Mouse (Mus musculus) limb, embryonic 11.5 days (tissue): ENCODE data around the gene Sult2b1. TPM values are rescaled to one million over a fixed set of nuclear protein-coding genes. Genes with fewer than 3 reads are reported as not detected.

Experiments used
- ATAC-seq: fragments of 200-750 bp; cut with Nextera tagmentation; 2 replicates; pipeline ENCODE4 v1.8.0; 2017; ENCODE audit warnings: low read depth; ENCODE audit not compliant: insufficient number of reproducible peaks, low FRiP score, low TSS enrichment
- DNase-seq: peaks from one replicate; pipeline ENCODE4 v3.0.0-alpha.2; 2015; ENCODE audit warnings: low spot score
- H3K27ac ChIP-seq: fragments of 300-500 bp; sonication (generic); replicated peaks from 2 replicates; pipeline ENCODE4 v1.5.1; 2014; ENCODE audit warnings: low read depth, mild to moderate bottlenecking, low read length
- H3K27me3 ChIP-seq: fragments of 300-500 bp; sonication (generic); 2 replicates; pipeline ENCODE4 v1.6.1; 2014; ENCODE audit warnings: mild to moderate bottlenecking, low read length, mixed read lengths; ENCODE audit not compliant: control insufficient read depth, insufficient read depth
- H3K36me3 ChIP-seq: fragments of 300-500 bp; sonication (generic); 2 replicates; pipeline ENCODE4 v1.6.1; 2014; ENCODE audit warnings: mild to moderate bottlenecking, low read length, moderate library complexity, mixed read lengths; ENCODE audit not compliant: control insufficient read depth, insufficient read depth
- H3K4me1 ChIP-seq: fragments of 300-500 bp; sonication (generic); 2 replicates; pipeline ENCODE4 v1.6.1; 2014; ENCODE audit warnings: low read length, mixed read lengths; ENCODE audit not compliant: control insufficient read depth, insufficient read depth
- H3K4me2 ChIP-seq: fragments of 300-500 bp; sonication (generic); 2 replicates; pipeline ENCODE4 v1.6.1; 2014; ENCODE audit warnings: low read depth, mild to moderate bottlenecking, moderate library complexity; ENCODE audit not compliant: severe bottlenecking
- H3K4me3 ChIP-seq: fragments of 300-500 bp; sonication (generic); 2 replicates; pipeline ENCODE4 v1.5.1; 2014; ENCODE audit warnings: low read depth, low read length
- H3K9ac ChIP-seq: fragments of 300-500 bp; sonication (generic); 2 replicates; pipeline ENCODE4 v1.6.1; 2014; ENCODE audit warnings: mild to moderate bottlenecking, low read length
- H3K9me3 ChIP-seq: fragments of 300-500 bp; sonication (generic); 2 replicates; pipeline ENCODE4 v1.6.1; 2016; ENCODE audit warnings: low read length; ENCODE audit not compliant: control insufficient read depth
- WGBS: fragments of 180-500 bp; shearing (Covaris S2); extraction: QIAGEN DNeasy Blood & Tissue Kit; methylation state at CpG from one replicate; pipeline ENCODE4 v1.1.7; 2014; 5-methylcytosine and 5-hydroxymethylcytosine counted together
- polyA plus RNA-seq: library from polyadenylated mRNA; unstranded; fragments of >200 nt; fragmentation: Nextera tagmentation; extraction: Ambion mirVana; gene quantifications from 2 replicates; pipeline ENCODE4 v1.2.1, GENCODE M21; 2014

Gene Sult2b1
- polyA plus RNA-seq = 0.77 and 3.2 TPM in 2 replicates

DNA sequence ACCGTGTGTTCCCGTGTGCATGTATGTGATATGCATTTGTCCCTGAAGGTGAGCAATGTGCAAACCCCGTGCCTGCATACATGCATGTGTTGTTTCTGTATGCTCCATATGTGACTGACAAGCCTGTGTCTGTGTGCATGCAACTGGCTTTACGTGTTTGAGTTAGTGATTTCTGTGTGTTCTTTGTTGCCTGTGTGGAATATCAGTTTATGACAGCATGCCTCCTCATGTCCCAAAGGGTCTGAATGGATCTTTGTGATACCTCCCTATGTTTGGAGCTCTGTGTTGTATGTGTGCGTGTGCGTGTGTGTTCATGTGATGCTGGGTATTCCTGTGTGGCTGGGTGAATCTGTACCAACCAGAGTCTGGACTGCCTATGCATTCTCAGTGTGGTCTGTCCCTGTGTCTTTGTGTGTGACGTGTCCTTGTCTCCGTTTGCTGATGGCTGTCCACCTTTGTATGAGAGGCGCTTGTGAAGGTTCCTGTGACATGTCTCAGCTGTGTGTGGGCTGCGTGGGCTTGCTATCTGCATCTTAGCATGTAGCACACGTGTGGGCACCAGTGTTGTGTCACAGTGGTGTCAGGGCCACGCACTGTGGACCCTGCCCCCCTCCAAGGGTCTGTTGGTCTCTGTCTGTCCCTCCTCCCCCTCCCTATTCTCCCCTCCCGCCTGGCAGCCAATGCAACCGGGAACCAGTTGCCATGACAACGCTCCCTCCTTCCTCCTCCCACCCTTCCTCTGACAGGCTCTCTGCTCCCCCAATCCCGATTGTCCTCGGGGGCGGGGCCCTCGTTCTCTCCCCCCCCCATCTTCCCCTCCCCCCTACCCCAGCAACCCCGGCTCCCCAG is at the start of gene Sult2b1:
TSS of gene Sult2b1 (minus strand) at position 146 of the 849 bp plus-strand sequence.
- H3K27me3 ChIP-seq = 0 out of 2 replicates have a peak, but pooled peaks cover 2% of the 10 kb centered on the region
- peak within 1 kb of the TSS; percentile 72 for H3K9ac ChIP-seq
- peaks cover 23% of the 10 kb centered on the region for H3K4me1 ChIP-seq
- H3K27ac ChIP-seq = peak within 1 kb of the TSS; percentile 70; the same call in 1 of the 2 replicates
- peak within 1 kb of the TSS; percentile 96 for H3K4me3 ChIP-seq
- peak; percentile 31; the same call in 1 of the 2 replicates for ATAC-seq
- WGBS = 31% methylated on average over 17 of the region's 20 CpGs
- peak; percentile 93 for DNase-seq
- peak within 1 kb of the TSS; percentile 90 for H3K4me2 ChIP-seq
- no peaks in the 10 kb centered on the region for H3K9me3 ChIP-seq
- no peaks in the 10 kb centered on the region for H3K36me3 ChIP-seq

DNA sequence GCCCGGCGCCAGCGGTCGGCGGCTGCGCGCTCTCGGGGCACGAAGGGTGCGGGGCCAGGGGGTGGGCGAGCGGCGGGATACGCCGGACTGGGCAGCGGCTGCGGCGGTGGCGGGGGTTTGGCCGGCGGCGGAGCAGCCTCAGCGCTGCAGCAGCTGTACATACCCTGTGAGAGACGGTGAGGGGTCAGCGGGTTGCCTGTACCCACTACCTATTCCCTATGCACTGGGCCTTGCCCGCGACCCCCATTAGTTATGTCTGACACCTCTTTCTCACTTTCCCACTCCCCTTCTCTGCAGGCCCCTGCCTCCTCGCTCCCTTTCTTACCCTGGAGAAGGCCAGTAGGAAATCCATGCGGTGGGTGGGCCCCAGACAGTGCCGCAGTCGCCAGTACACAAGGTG is 49.5 kb upstream of the Sult2b1 start:
- ATAC-seq (no peak), DNase-seq (peak; percentile 34)
- Histone ChIP-seq H3K36me3 (no peaks in the 10 kb centered on the region), H3K27me3 (peaks cover 46% of the 10 kb centered on the region), H3K9me3 (no peaks in the 10 kb centered on the region; the same call in 1 of the 2 replicates), H3K4me2 (peak overlapping the region; percentile 43), H3K4me1 (peaks cover 12% of the 10 kb centered on the region), H3K27ac (no peak overlapping the region), H3K9ac (no peak overlapping the region), H3K4me3 (peak overlapping the region; percentile 28; the same call in 1 of the 2 replicates)
- 4% methylated on average over 31 of the region's 31 CpGs for WGBS

DNA sequence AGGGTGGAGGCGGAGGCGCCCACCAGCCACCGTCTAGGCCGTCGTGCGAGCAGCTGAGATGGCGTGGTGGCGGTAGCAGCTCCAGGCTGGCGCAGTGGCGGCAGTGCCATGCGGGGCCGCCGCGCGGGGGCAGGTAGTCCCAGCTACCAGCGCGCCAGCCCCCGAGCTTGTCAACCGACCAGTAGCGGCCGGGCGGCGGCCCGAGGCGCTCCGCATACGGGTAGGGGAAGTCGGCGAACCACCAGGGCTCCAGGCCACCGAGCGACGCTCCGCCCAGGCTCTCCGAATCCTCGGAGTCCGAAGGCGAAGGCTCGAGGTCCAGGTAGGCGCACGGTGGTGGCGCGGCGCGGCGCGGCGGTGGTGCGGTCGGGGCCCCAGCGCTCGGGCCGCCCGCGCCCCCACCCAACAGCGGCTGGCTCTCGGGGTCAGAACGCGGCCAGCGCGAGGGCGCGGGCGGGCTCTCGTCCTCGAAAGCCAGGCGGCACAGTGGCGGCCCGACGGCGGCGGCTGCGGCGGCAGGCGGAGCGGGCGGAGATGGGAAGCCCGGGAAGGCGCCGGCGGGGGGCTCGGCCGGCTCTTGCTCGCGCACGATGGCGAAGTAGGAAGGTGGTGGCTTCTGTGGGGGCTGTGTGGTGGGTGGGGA is 48.8 kb upstream of the Sult2b1 start:
- Histone ChIP-seq H3K4me2 (peak overlapping the region; percentile 43), H3K9ac (no peak overlapping the region), H3K27ac (no peak overlapping the region), H3K27me3 (peaks cover 46% of the 10 kb centered on the region), H3K4me3 (peak overlapping the region; percentile 28), H3K4me1 (peaks cover 12% of the 10 kb centered on the region), H3K36me3 (no peaks in the 10 kb centered on the region), H3K9me3 (no peaks in the 10 kb centered on the region; the same call in 1 of the 2 replicates)
- WGBS = under 1% methylated on average over 79 of the region's 86 CpGs
- DNase-seq (peak; percentile 51), ATAC-seq (no peak)

DNA sequence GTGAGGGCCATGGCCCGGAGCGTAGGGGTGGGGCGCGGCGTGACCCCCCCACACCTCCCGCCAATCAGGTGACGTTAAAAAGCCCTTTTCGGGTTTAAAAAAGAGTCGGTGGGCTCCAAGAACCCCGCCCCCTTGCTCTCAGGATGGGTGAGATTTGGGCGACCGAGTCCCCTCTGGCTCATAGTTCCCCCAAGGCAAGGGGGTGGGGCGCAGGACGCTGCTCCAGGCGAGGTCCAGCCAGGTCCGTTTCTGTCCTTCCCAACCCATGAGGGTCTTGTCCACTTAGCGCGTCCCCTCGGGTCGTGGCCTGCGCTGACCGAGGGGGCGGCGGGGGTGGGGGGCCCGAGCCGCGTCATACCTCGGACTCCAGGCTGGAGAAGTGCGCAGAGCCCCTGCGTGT is 48.0 kb upstream of the Sult2b1 start:
- no peak overlapping the region for H3K9ac ChIP-seq
- no peak overlapping the region for H3K27ac ChIP-seq
- no peaks in the 10 kb centered on the region; the same call in 1 of the 2 replicates for H3K9me3 ChIP-seq
- peak overlapping the region; percentile 28; the same call in 1 of the 2 replicates for H3K4me3 ChIP-seq
- H3K36me3 ChIP-seq = peaks cover 4% of the 10 kb centered on the region; the same call in 1 of the 2 replicates
- H3K4me1 ChIP-seq = peaks cover 12% of the 10 kb centered on the region
- WGBS = 11% methylated on average over 30 of the region's 30 CpGs
- no peak for DNase-seq
- peak overlapping the region; percentile 43 for H3K4me2 ChIP-seq
- ATAC-seq = no peak
- H3K27me3 ChIP-seq = peaks cover 46% of the 10 kb centered on the region

DNA sequence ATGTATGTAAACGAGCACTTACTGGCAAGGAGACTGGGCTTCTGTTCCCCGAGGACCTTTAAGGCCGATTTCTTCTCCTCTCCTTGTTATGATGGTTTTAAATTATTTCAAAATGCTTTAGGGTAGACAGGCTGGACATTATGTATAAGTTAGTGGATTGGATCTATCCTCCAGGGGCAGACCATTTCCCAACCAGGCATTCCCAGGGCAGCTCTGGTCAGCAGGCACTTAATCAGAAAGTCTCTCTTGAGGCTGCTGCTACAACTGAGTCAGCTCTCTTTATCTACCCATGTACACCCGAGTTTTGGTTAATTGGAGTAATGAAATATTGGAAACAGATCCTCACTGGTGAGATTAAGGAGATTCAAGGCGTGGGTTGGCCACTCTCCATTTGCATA is 46.7 kb upstream of the Sult2b1 start:
- DNase-seq (no peak), ATAC-seq (no peak)
- peak overlapping the region; percentile 66 for H3K4me2 ChIP-seq
- H3K9ac ChIP-seq = no peak overlapping the region
- H3K36me3 ChIP-seq = peaks cover 13% of the 10 kb centered on the region; the same call in 1 of the 2 replicates
- H3K9me3 ChIP-seq = no peaks in the 10 kb centered on the region; the same call in 1 of the 2 replicates
- H3K27ac ChIP-seq = no peak overlapping the region
- peaks cover 46% of the 10 kb centered on the region for H3K27me3 ChIP-seq
- peaks cover 12% of the 10 kb centered on the region for H3K4me1 ChIP-seq
- 21% methylated on average over 5 of the region's 5 CpGs for WGBS
- peak overlapping the region; percentile 95 for H3K4me3 ChIP-seq

DNA sequence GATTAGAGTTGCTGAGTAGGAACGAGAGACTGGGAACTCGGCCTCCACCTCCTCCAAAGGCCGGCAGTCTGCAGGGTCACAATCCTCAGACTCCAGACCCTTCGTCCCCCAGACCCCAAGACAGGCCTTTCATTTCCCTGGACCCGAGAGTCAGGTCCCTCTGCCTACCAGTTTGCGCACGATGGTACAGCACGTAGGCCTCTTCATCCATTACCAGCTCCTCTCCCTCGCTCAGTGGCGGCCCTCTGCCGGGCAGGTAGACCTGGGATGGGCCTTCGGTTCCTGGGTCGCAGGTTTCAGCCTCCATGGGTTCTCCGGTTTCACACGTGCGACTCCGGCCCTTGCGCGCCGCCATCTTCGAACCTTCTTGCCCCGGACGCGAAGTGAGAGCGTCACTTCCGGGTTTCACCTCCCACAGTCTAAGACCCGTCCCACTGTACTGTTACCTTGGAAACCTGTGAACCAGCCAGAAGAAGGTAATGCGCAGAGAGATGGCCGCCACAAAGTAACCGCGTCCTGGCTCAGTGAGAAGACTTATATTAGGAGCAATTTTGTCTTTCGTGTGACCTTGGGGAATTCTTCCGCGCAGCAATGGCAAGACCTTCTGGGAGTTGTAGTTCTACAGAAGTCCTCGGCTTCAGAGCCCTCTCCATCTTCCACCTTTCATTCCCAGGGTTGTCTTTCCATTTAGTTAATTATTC is 46.1 kb upstream of the Sult2b1 start, which contains the start of gene Grwd1:
TSS of gene Grwd1 (minus strand) at position 518 of the 701 bp plus-strand sequence.
- ATAC-seq (peak; percentile 78; the same call in 1 of the 2 replicates), DNase-seq (peak; percentile 91)
- H3K27me3 ChIP-seq = peaks cover 44% of the 10 kb centered on the region
- H3K9ac ChIP-seq = peak within 1 kb of the TSS; percentile 68
- H3K9me3 ChIP-seq = no peaks in the 10 kb centered on the region; the same call in 1 of the 2 replicates
- H3K4me1 ChIP-seq = peaks cover 12% of the 10 kb centered on the region
- peak within 1 kb of the TSS; percentile 95 for H3K4me3 ChIP-seq
- H3K27ac ChIP-seq = no peak within 1 kb of the TSS
- WGBS = under 1% methylated on average over 35 of the region's 35 CpGs
- H3K36me3 ChIP-seq = peaks cover 17% of the 10 kb centered on the region; the same call in 1 of the 2 replicates
- peak within 1 kb of the TSS; percentile 66 for H3K4me2 ChIP-seq

DNA sequence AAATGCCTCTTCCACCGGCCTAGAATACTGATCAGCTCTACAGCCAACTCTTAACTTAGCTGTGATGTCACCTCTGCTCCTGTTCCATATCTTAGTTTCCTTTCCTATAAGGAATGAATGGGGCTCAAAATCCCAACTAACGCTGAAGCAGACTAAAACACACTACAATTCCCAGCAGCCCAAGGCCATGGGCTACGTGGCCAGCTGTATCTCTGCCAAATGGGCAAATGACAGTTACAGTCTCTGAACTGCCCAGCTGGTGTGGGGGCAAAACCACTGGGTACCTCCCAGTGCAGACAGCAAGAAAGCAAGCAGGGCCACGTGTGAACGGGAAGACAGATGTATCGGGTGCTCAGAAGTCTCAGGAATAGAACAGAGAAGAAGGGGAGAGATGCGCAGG is 42.2 kb upstream of the Sult2b1 start:
- H3K27me3 ChIP-seq = peaks cover 6% of the 10 kb centered on the region
- peaks cover 6% of the 10 kb centered on the region for H3K4me1 ChIP-seq
- H3K4me2 ChIP-seq = no peak overlapping the region
- no peak overlapping the region for H3K27ac ChIP-seq
- no peak overlapping the region for H3K9ac ChIP-seq
- DNase-seq (no peak), ATAC-seq (no peak)
- no peaks in the 10 kb centered on the region for H3K9me3 ChIP-seq
- H3K36me3 ChIP-seq = peaks cover 27% of the 10 kb centered on the region
- WGBS = 93% methylated on average over 7 of the region's 7 CpGs
- H3K4me3 ChIP-seq = no peak overlapping the region

DNA sequence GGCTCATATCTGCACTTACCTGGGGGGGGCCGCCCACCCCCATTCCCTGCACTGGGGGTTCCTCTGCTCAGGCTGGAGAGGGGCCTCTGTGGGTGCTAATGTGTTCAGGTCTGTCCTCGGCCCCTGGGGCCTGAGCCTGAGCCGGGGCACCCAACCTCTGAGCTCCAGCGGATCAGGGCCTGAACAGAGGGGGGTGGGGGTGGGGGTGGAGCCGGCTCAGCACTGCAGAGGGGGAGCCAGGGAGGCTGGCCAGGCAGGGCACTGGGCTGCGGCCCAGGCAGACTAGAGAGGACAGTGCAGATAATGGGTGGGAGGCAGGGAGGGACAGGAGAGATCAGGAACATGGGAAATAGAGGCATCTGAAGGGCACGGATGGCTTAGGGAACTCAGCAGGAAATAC is 40.1 kb upstream of the Sult2b1 start, which contains the start of gene Kcnj14:
TSS of gene Kcnj14 (minus strand) at position 185 of the 400 bp plus-strand sequence.
- WGBS = 67% methylated on average over 7 of the region's 7 CpGs
- H3K9ac ChIP-seq = no peak within 1 kb of the TSS
- no peak for DNase-seq
- peaks cover under 1% of the 10 kb centered on the region; the same call in 1 of the 2 replicates for H3K4me1 ChIP-seq
- no peaks in the 10 kb centered on the region for H3K9me3 ChIP-seq
- H3K36me3 ChIP-seq = peaks cover 27% of the 10 kb centered on the region
- no peak within 1 kb of the TSS for H3K27ac ChIP-seq
- no peak within 1 kb of the TSS for H3K4me3 ChIP-seq
- no peak within 1 kb of the TSS for H3K4me2 ChIP-seq
- H3K27me3 ChIP-seq = no peaks in the 10 kb centered on the region
- ATAC-seq = no peak
